Mouse (Mus musculus): ENCODE measurements around the gene Tax1bp3. TPM values are rescaled to one million over a fixed set of nuclear protein-coding genes. Genes with fewer than 3 reads are reported as not detected.

Tax1bp3 gene
- 225 and 227 TPM in 2 replicates for polyA plus RNA-seq (2014; fragmentation: Nextera tagmentation; extraction: Ambion mirVana)

- Histone ChIP-seq H3K9ac (ENCODE audit: low read length) (peak within 1 kb of the TSS; percentile 83), H3K36me3 (ENCODE audit: control insufficient read depth, insufficient read depth, low read length) (no peaks in the 10 kb centered on the region), H3K4me3 (ENCODE audit: low read depth, low read length) (peak within 1 kb of the TSS; percentile 92), H3K27me3 (ENCODE audit: control insufficient read depth, insufficient read depth, low read length) (no peaks in the 10 kb centered on the region), H3K9me3 (ENCODE audit: control insufficient read depth, low read length) (no peaks in the 10 kb centered on the region), H3K27ac (ENCODE audit: low read depth, low read length) (peak within 1 kb of the TSS; percentile 81), H3K4me2 (ENCODE audit: low read depth) (peak within 1 kb of the TSS; percentile 73), H3K4me1 (ENCODE audit: control insufficient read depth, insufficient read depth, low read length) (peaks cover 12% of the 10 kb centered on the region)
- ATAC-seq (ENCODE audit: insufficient read depth, low FRiP score, low TSS enrichment) = peak; percentile 98
- peak; percentile 96 for DNase-seq (ENCODE audit: low spot score)
- under 1% methylated on average over 76 of the region's 81 CpGs for WGBS
Observed at GRCm38 (mm10) chr11:73176608-73177508, at the start of gene Tax1bp3, which contains the start of gene Emc6. Gene Tax1bp3, plus strand, starts transcription at chr11:73177083. Gene Emc6, minus strand, starts transcription at chr11:73177037.

- Histone ChIP-seq H3K4me3 (ENCODE audit: low read depth, low read length) (no peak overlapping the region), H3K9ac (ENCODE audit: low read length) (no peak overlapping the region), H3K4me2 (ENCODE audit: low read depth) (no peak overlapping the region), H3K9me3 (ENCODE audit: control insufficient read depth, low read length) (no peaks in the 10 kb centered on the region), H3K36me3 (ENCODE audit: control insufficient read depth, insufficient read depth, low read length) (peaks cover 4% of the 10 kb centered on the region), H3K27ac (ENCODE audit: low read depth, low read length) (no peak overlapping the region), H3K4me1 (ENCODE audit: control insufficient read depth, insufficient read depth, low read length) (no peaks in the 10 kb centered on the region), H3K27me3 (ENCODE audit: control insufficient read depth, insufficient read depth, low read length) (no peaks in the 10 kb centered on the region)
- no peak for ATAC-seq (ENCODE audit: insufficient read depth, low FRiP score, low TSS enrichment)
- no peak for DNase-seq (ENCODE audit: low spot score)
- WGBS = 84% methylated on average over 7 of the region's 7 CpGs
Observed at GRCm38 (mm10) chr11:73131020-73131419, 45.9 kb upstream of the Tax1bp3 start.

- H3K4me2 ChIP-seq (ENCODE audit: low read depth) = no peak overlapping the region
- H3K36me3 ChIP-seq (ENCODE audit: control insufficient read depth, insufficient read depth, low read length) = peaks cover 4% of the 10 kb centered on the region
- no peaks in the 10 kb centered on the region for H3K9me3 ChIP-seq (ENCODE audit: control insufficient read depth, low read length)
- H3K27me3 ChIP-seq (ENCODE audit: control insufficient read depth, insufficient read depth, low read length) = no peaks in the 10 kb centered on the region
- 97% methylated on average over 6 of the region's 6 CpGs for WGBS
- ATAC-seq (ENCODE audit: insufficient read depth, low FRiP score, low TSS enrichment) = no peak
- DNase-seq (ENCODE audit: low spot score) = no peak
- no peak overlapping the region for H3K9ac ChIP-seq (ENCODE audit: low read length)
- H3K4me3 ChIP-seq (ENCODE audit: low read depth, low read length) = no peak overlapping the region
- no peak overlapping the region for H3K27ac ChIP-seq (ENCODE audit: low read depth, low read length)
- peaks cover 3% of the 10 kb centered on the region; the same call in 1 of the 2 replicates for H3K4me1 ChIP-seq (ENCODE audit: control insufficient read depth, insufficient read depth, low read length)
Observed at GRCm38 (mm10) chr11:73132999-73133398, 43.9 kb upstream of the Tax1bp3 start.

- ATAC-seq (ENCODE audit: insufficient read depth, low FRiP score, low TSS enrichment) (no peak), DNase-seq (ENCODE audit: low spot score) (no peak)
- Histone ChIP-seq H3K4me3 (ENCODE audit: low read depth, low read length) (no peak overlapping the region), H3K27me3 (ENCODE audit: control insufficient read depth, insufficient read depth, low read length) (no peaks in the 10 kb centered on the region), H3K9me3 (ENCODE audit: control insufficient read depth, low read length) (no peaks in the 10 kb centered on the region), H3K4me2 (ENCODE audit: low read depth) (no peak overlapping the region), H3K9ac (ENCODE audit: low read length) (no peak overlapping the region), H3K4me1 (ENCODE audit: control insufficient read depth, insufficient read depth, low read length) (peaks cover 3% of the 10 kb centered on the region; the same call in 1 of the 2 replicates), H3K36me3 (ENCODE audit: control insufficient read depth, insufficient read depth, low read length) (peaks cover 4% of the 10 kb centered on the region), H3K27ac (ENCODE audit: low read depth, low read length) (no peak overlapping the region)
- WGBS = 95% methylated on average over 5 of the region's 5 CpGs
Observed at GRCm38 (mm10) chr11:73134222-73134621, 42.7 kb upstream of the Tax1bp3 start.

- Histone ChIP-seq H3K27me3 (ENCODE audit: control insufficient read depth, insufficient read depth, low read length) (no peaks in the 10 kb centered on the region), H3K4me3 (ENCODE audit: low read depth, low read length) (peak overlapping the region; percentile 86), H3K4me1 (ENCODE audit: control insufficient read depth, insufficient read depth, low read length) (peaks cover 3% of the 10 kb centered on the region; the same call in 1 of the 2 replicates), H3K9me3 (ENCODE audit: control insufficient read depth, low read length) (no peaks in the 10 kb centered on the region), H3K27ac (ENCODE audit: low read depth, low read length) (no peak overlapping the region), H3K36me3 (ENCODE audit: control insufficient read depth, insufficient read depth, low read length) (peaks cover 4% of the 10 kb centered on the region), H3K9ac (ENCODE audit: low read length) (no peak overlapping the region), H3K4me2 (ENCODE audit: low read depth) (peak overlapping the region; percentile 73)
- ATAC-seq (ENCODE audit: insufficient read depth, low FRiP score, low TSS enrichment) (no peak), DNase-seq (ENCODE audit: low spot score) (no peak)
- 72% methylated on average over 6 of the region's 6 CpGs for WGBS
Observed at GRCm38 (mm10) chr11:73136587-73136986, 40.3 kb upstream of the Tax1bp3 start.

- Histone ChIP-seq H3K4me1 (ENCODE audit: control insufficient read depth, insufficient read depth, low read length) (peaks cover 3% of the 10 kb centered on the region; the same call in 1 of the 2 replicates), H3K27ac (ENCODE audit: low read depth, low read length) (no peak overlapping the region), H3K9ac (ENCODE audit: low read length) (peak overlapping the region; percentile 83), H3K4me3 (ENCODE audit: low read depth, low read length) (peak overlapping the region; percentile 86), H3K9me3 (ENCODE audit: control insufficient read depth, low read length) (no peaks in the 10 kb centered on the region), H3K4me2 (ENCODE audit: low read depth) (peak overlapping the region; percentile 73), H3K27me3 (ENCODE audit: control insufficient read depth, insufficient read depth, low read length) (no peaks in the 10 kb centered on the region), H3K36me3 (ENCODE audit: control insufficient read depth, insufficient read depth, low read length) (peaks cover 4% of the 10 kb centered on the region)
- 40% methylated on average over 11 of the region's 11 CpGs for WGBS
- ATAC-seq (ENCODE audit: insufficient read depth, low FRiP score, low TSS enrichment) = no peak
- no peak for DNase-seq (ENCODE audit: low spot score)
Observed at GRCm38 (mm10) chr11:73137116-73137515, 39.8 kb upstream of the Tax1bp3 start.

GRCm38 (mm10) chr11:73137591-73138501 is 39.0 kb upstream of the Tax1bp3 start, which contains the start of gene Haspin:
Gene Haspin, minus strand, starts transcription at chr11:73138294.
- no peaks in the 10 kb centered on the region for H3K9me3 ChIP-seq (ENCODE audit: control insufficient read depth, low read length)
- H3K36me3 ChIP-seq (ENCODE audit: control insufficient read depth, insufficient read depth, low read length) = peaks cover 4% of the 10 kb centered on the region
- ATAC-seq (ENCODE audit: insufficient read depth, low FRiP score, low TSS enrichment) (peak; percentile 94), DNase-seq (ENCODE audit: low spot score) (peak; percentile 94)
- peak within 1 kb of the TSS; percentile 73 for H3K4me2 ChIP-seq (ENCODE audit: low read depth)
- under 1% methylated on average over 77 of the region's 84 CpGs for WGBS
- H3K4me1 ChIP-seq (ENCODE audit: control insufficient read depth, insufficient read depth, low read length) = peaks cover 3% of the 10 kb centered on the region; the same call in 1 of the 2 replicates
- H3K27ac ChIP-seq (ENCODE audit: low read depth, low read length) = no peak within 1 kb of the TSS
- peak within 1 kb of the TSS; percentile 83 for H3K9ac ChIP-seq (ENCODE audit: low read length)
- peak within 1 kb of the TSS; percentile 86 for H3K4me3 ChIP-seq (ENCODE audit: low read depth, low read length)
- no peaks in the 10 kb centered on the region for H3K27me3 ChIP-seq (ENCODE audit: control insufficient read depth, insufficient read depth, low read length)

- Histone ChIP-seq H3K27ac (ENCODE audit: low read depth, low read length) (no peak overlapping the region), H3K4me2 (ENCODE audit: low read depth) (no peak overlapping the region), H3K9ac (ENCODE audit: low read length) (no peak overlapping the region), H3K27me3 (ENCODE audit: control insufficient read depth, insufficient read depth, low read length) (no peaks in the 10 kb centered on the region), H3K36me3 (ENCODE audit: control insufficient read depth, insufficient read depth, low read length) (no peaks in the 10 kb centered on the region), H3K4me1 (ENCODE audit: control insufficient read depth, insufficient read depth, low read length) (no peaks in the 10 kb centered on the region), H3K9me3 (ENCODE audit: control insufficient read depth, low read length) (no peaks in the 10 kb centered on the region), H3K4me3 (ENCODE audit: low read depth, low read length) (no peak overlapping the region)
- 53% methylated on average over 1 of the region's 1 CpGs for WGBS
- DNase-seq (ENCODE audit: low spot score) = no peak
- no peak for ATAC-seq (ENCODE audit: insufficient read depth, low FRiP score, low TSS enrichment)
Observed at GRCm38 (mm10) chr11:73144261-73144681, 32.6 kb upstream of the Tax1bp3 start.
